Mouse (Mus musculus) NIH3T3 (cell line): Measurements from ENCODE around the gene Jdp2.
A peak's percentile ranks its signal among the peaks of the same experiment; 100 is the strongest.

ENCODE experiments used
- DNase-seq: peaks from one replicate; pipeline ENCODE4 v3.0.0-alpha.2; 2012; ENCODE audit warnings: low read depth

Jdp2 gene

GRCm38 (mm10) chr12:85638541-85639325 lies 39.9 kb downstream of the Jdp2 start:
- DNase-seq, result no peak

GRCm38 (mm10) chr12:85639326-85640008 lies 40.6 kb downstream of the Jdp2 start:
- DNase-seq, result peak; percentile 89

- no peak for DNase-seq
Measured at GRCm38 (mm10) chr12:85640852-85641563, 42.2 kb downstream of the Jdp2 start.

GRCm38 (mm10) chr12:85641564-85641931 lies 42.7 kb downstream of the Jdp2 start:
- no peak for DNase-seq

GRCm38 (mm10) chr12:85643735-85644134 lies 44.9 kb downstream of the Jdp2 start:
- DNase-seq, result no peak

GRCm38 (mm10) chr12:85645664-85646063 lies 46.8 kb downstream of the Jdp2 start:
- DNase-seq, result peak; percentile 40

- DNase-seq, result no peak
Measured at GRCm38 (mm10) chr12:85647346-85647745, 48.5 kb downstream of the Jdp2 start.

GRCm38 (mm10) chr12:85647955-85648354 lies 49.1 kb downstream of the Jdp2 start:
- no peak for DNase-seq

GRCm38 (mm10) chr12:85659319-85659718 lies 60.5 kb downstream of the Jdp2 start:
- DNase-seq, result peak; percentile 30

- no peak for DNase-seq
Measured at GRCm38 (mm10) chr12:85660855-85661254, 62.0 kb downstream of the Jdp2 start.

- peak; percentile 39 for DNase-seq
Measured at GRCm38 (mm10) chr12:85662232-85662631, 63.4 kb downstream of the Jdp2 start.

GRCm38 (mm10) chr12:85662896-85663295 lies 64.1 kb downstream of the Jdp2 start:
- peak; percentile 88 for DNase-seq

- no peak for DNase-seq
Measured at GRCm38 (mm10) chr12:85666112-85666511, 67.3 kb downstream of the Jdp2 start.

- no peak for DNase-seq
Measured at GRCm38 (mm10) chr12:85667071-85667470, 68.2 kb downstream of the Jdp2 start.

GRCm38 (mm10) chr12:85668696-85669095 lies 69.9 kb downstream of the Jdp2 start:
- DNase-seq, result peak; percentile 25

GRCm38 (mm10) chr12:85670080-85670479 lies 71.3 kb downstream of the Jdp2 start:
- no peak for DNase-seq

GRCm38 (mm10) chr12:85673914-85674313 lies 75.1 kb downstream of the Jdp2 start:
- DNase-seq, result no peak

- no peak for DNase-seq
Measured at GRCm38 (mm10) chr12:85679117-85679516, 80.3 kb downstream of the Jdp2 start.

- no peak for DNase-seq
Measured at GRCm38 (mm10) chr12:85679808-85680207, 81.0 kb downstream of the Jdp2 start.

- DNase-seq, result no peak
Measured at GRCm38 (mm10) chr12:85682328-85682727, 83.5 kb downstream of the Jdp2 start.

- DNase-seq, result no peak
Measured at GRCm38 (mm10) chr12:85684411-85685275, 85.8 kb downstream of the Jdp2 start.
